Mouse (Mus musculus): Measurements from ENCODE around the gene Vangl1. TPM values are rescaled to one million over a fixed set of nuclear protein-coding genes. Genes with fewer than 3 reads are reported as not detected.

Gene Vangl1
- polyA plus RNA-seq (2014; fragmentation: Illumina TruSeq; extraction: RNeasy Lipid Tissue Mini Kit (QIAGEN cat#74804); ENCODE audit: low read depth, low replicate concordance), result 1.3 TPM

GRCm38 (mm10) chr3:102203781-102204721 lies at the start of gene Vangl1:
TSS of gene Vangl1 (minus strand) at chr3:102204693.

Other genes with a start within 250 kb of the Vangl1 start
- gene Nhlh2, start 194.6 kb downstream of the Vangl1 start, polyA plus RNA-seq (2014; fragmentation: Illumina TruSeq; extraction: RNeasy Lipid Tissue Mini Kit (QIAGEN cat#74804); ENCODE audit: low read depth, low replicate concordance), result not detected
- not detected for gene Casq2, start 118.3 kb downstream of the Vangl1 start, polyA plus RNA-seq (2014; fragmentation: Illumina TruSeq; extraction: RNeasy Lipid Tissue Mini Kit (QIAGEN cat#74804); ENCODE audit: low read depth, low replicate concordance)

All from liver, adult 10 weeks (tissue).